Mouse (Mus musculus): ENCODE measurements around the gene Dtd1.

GRCm38 (mm10) chr2:144774636-144775160, 175.0 kb downstream of the Dtd1 start:
- TF ChIP-seq CTCF (IDR thresholded peaks at IDR 0.05; ENCODE audit: control insufficient read depth, insufficient read depth, insufficient replicate concordance, low read depth, low read length) (no peak), POLR2A (IDR thresholded peaks at IDR 0.05; ENCODE audit: control insufficient read depth, low read depth, low read length) (no peak)

Data from testis, adult 2 months (tissue).